Comparison of ENCODE assay signal across 13 mouse cellular contexts in the genomic region with DNA sequence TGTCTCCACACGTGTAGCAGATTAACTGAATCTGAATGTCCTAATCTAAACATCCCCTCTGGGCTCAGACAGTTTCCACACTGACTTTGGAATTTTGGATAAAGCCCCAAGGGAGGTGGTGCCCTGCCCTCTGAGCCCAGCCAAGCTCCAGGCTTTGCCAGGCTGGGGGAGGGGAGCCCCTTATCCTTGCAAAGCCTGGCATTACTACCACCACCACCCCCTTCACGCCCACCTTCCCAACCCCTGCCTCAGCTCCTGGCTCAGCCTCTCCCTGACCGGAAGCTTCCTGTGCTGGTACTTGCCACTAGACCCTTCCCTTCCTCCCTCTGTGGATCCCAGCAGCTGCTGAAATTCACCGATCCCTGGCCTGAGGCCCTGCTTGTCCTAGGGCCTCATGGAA. TPM values are rescaled to one million over a fixed set of nuclear protein-coding genes. Genes with fewer than 3 reads are reported as not detected.
DNase-seq lines count a peak whose midpoint lies in the region; ATAC-seq and TF ChIP-seq lines count a peak whose summit lies in the region.
"Had no signal": no experiment of that assay in that cellular context is flagged by ENCODE, and none has a peak within 500 bp of the region (broad histone marks: within the 10 kb centered on the region; RNA-seq: fewer than 3 reads in every experiment).

No protein-coding gene starts in this region.

- no peaks in the 10 kb centered on the region for H3K9me3 ChIP-seq in megakaryocyte, embryonic 14.5 days
- no peaks in the 10 kb centered on the region for H3K9me3 ChIP-seq in lung, embryonic 14.5 days (ENCODE audit: low read depth, low read length)
- no peaks in the 10 kb centered on the region for H3K9me3 ChIP-seq in stomach, postnatal 0 days (ENCODE audit: control insufficient read depth, low read length)
- H3K9me3 ChIP-seq in hindbrain, embryonic 16.5 days (ENCODE audit: control insufficient read depth, low read length) = no peaks in the 10 kb centered on the region
- H3K9me3 ChIP-seq in hindbrain, embryonic 11.5 days (ENCODE audit: control insufficient read depth, low read length) = no peaks in the 10 kb centered on the region
- H3K9me3 ChIP-seq: liver, embryonic 15.5 days had no signal

- no peak for ATAC-seq in megakaryocyte, adult 5-6 weeks (ENCODE audit: poor library complexity, severe bottlenecking)
- no peak for ATAC-seq in lung, embryonic 14.5 days (ENCODE audit: insufficient read depth)
- ATAC-seq in stomach, postnatal 0 days (ENCODE audit: low FRiP score, low TSS enrichment) = peak; percentile 10; the same call in 1 of the 2 replicates
- ATAC-seq in hindbrain, embryonic 16.5 days = no peak
- ATAC-seq in hindbrain, embryonic 11.5 days (ENCODE audit: low FRiP score) = no peak

- 35% methylated on average over 4 of the region's 4 CpGs for WGBS in lung, embryonic 14.5 days
- WGBS in stomach, postnatal 0 days = 32% methylated on average over 4 of the region's 4 CpGs
- 66% methylated on average over 4 of the region's 4 CpGs for WGBS in hindbrain, embryonic 16.5 days
- WGBS in hindbrain, embryonic 11.5 days = 55% methylated on average over 4 of the region's 4 CpGs

- no peak overlapping the region for H3K9ac ChIP-seq in lung, embryonic 14.5 days
- H3K9ac ChIP-seq in stomach, postnatal 0 days (ENCODE audit: low read length) = no peak overlapping the region
- no peak overlapping the region for H3K9ac ChIP-seq in hindbrain, embryonic 16.5 days (ENCODE audit: low read depth, low read length)
- no peak overlapping the region for H3K9ac ChIP-seq in hindbrain, embryonic 11.5 days (ENCODE audit: low read depth, low read length)
- H3K9ac ChIP-seq: liver, embryonic 15.5 days had no signal

- H3K27ac ChIP-seq in lung, embryonic 14.5 days (ENCODE audit: low read depth) = no peak overlapping the region
- H3K27ac ChIP-seq in stomach, postnatal 0 days (replicated peaks) = peak overlapping the region; percentile 97
- H3K27ac ChIP-seq in hindbrain, embryonic 16.5 days (ENCODE audit: low read depth, low read length) = no peak overlapping the region
- H3K27ac ChIP-seq in hindbrain, embryonic 11.5 days (ENCODE audit: low read depth, low read length) = no peak overlapping the region
- H3K27ac ChIP-seq: liver, embryonic 15.5 days had no signal

- H3K27me3 ChIP-seq in megakaryocyte, embryonic 14.5 days (replicated peaks) = no peaks in the 10 kb centered on the region
- H3K27me3 ChIP-seq in lung, embryonic 14.5 days (ENCODE audit: insufficient read depth, low read length) = no peaks in the 10 kb centered on the region
- H3K27me3 ChIP-seq in stomach, postnatal 0 days (ENCODE audit: control insufficient read depth, insufficient read depth, low read length) = no peaks in the 10 kb centered on the region
- no peaks in the 10 kb centered on the region for H3K27me3 ChIP-seq in hindbrain, embryonic 16.5 days (replicated peaks; ENCODE audit: control insufficient read depth, insufficient read depth, low read length)
- H3K27me3 ChIP-seq in hindbrain, embryonic 11.5 days (ENCODE audit: control insufficient read depth, insufficient read depth, low read length) = no peaks in the 10 kb centered on the region
- H3K27me3 ChIP-seq: CH12.LX had no signal

- no peak overlapping the region for H3K4me2 ChIP-seq in lung, embryonic 14.5 days
- 0 out of 2 replicates have a peak overlapping the region, but pooled peaks have one; percentile 25 for H3K4me2 ChIP-seq in stomach, postnatal 0 days (replicated peaks; ENCODE audit: low read depth)
- H3K4me2 ChIP-seq in hindbrain, embryonic 16.5 days (ENCODE audit: low read length) = no peak overlapping the region
- H3K4me2 ChIP-seq in hindbrain, embryonic 11.5 days (replicated peaks; ENCODE audit: low read depth, low read length) = no peak overlapping the region

- peaks cover 12% of the 10 kb centered on the region for H3K36me3 ChIP-seq in megakaryocyte, embryonic 14.5 days (replicated peaks; ENCODE audit: low read length)
- H3K36me3 ChIP-seq in lung, embryonic 14.5 days (ENCODE audit: insufficient read depth) = peaks cover 3% of the 10 kb centered on the region; the same call in 1 of the 2 replicates
- H3K36me3 ChIP-seq in stomach, postnatal 0 days (ENCODE audit: control insufficient read depth, insufficient read depth, low read length) = no peaks in the 10 kb centered on the region
- H3K36me3 ChIP-seq in hindbrain, embryonic 16.5 days (ENCODE audit: control insufficient read depth, insufficient read depth, low read length) = no peaks in the 10 kb centered on the region
- H3K36me3 ChIP-seq in hindbrain, embryonic 11.5 days (ENCODE audit: control insufficient read depth, insufficient read depth, low read length) = 0 out of 2 replicates have a peak, but pooled peaks cover 2% of the 10 kb centered on the region
- H3K36me3 ChIP-seq: liver, embryonic 15.5 days had no signal

- no peak for TF ChIP-seq CTCF in lung, embryonic 14.5 days (IDR thresholded peaks at IDR 0.05; ENCODE audit: low read depth)
- no peak; the same call in 1 of the 2 replicates for TF ChIP-seq CTCF in stomach, postnatal 0 days (IDR thresholded peaks at IDR 0.05; ENCODE audit: low read depth)

- TF ChIP-seq EP300 in stomach, postnatal 0 days (optimal IDR thresholded peaks at IDR 0.05) = no peak

- H3K4me1 ChIP-seq in megakaryocyte, embryonic 14.5 days = peaks cover 78% of the 10 kb centered on the region
- H3K4me1 ChIP-seq in lung, embryonic 14.5 days (ENCODE audit: insufficient read depth) = no peaks in the 10 kb centered on the region
- H3K4me1 ChIP-seq in stomach, postnatal 0 days (replicated peaks; ENCODE audit: control insufficient read depth, insufficient read depth) = peaks cover 3% of the 10 kb centered on the region
- H3K4me1 ChIP-seq in hindbrain, embryonic 16.5 days (ENCODE audit: control insufficient read depth, insufficient read depth, low read depth, low read length) = peaks cover 8% of the 10 kb centered on the region
- H3K4me1 ChIP-seq in hindbrain, embryonic 11.5 days (replicated peaks; ENCODE audit: control insufficient read depth, insufficient read depth, low read length) = no peaks in the 10 kb centered on the region

- peak overlapping the region; percentile 56 for H3K4me3 ChIP-seq in megakaryocyte, embryonic 14.5 days (replicated peaks)
- H3K4me3 ChIP-seq in lung, embryonic 14.5 days (ENCODE audit: low read depth, low read length) = no peak overlapping the region
- no peak overlapping the region for H3K4me3 ChIP-seq in stomach, postnatal 0 days (ENCODE audit: low read depth, low read length)
- no peak overlapping the region for H3K4me3 ChIP-seq in hindbrain, embryonic 16.5 days (ENCODE audit: low read length)
- no peak overlapping the region for H3K4me3 ChIP-seq in hindbrain, embryonic 11.5 days (ENCODE audit: low read depth, low read length)
- H3K4me3 ChIP-seq: erythroblast, embryonic 14.5 days; liver, embryonic 15.5 days had no signal

- DNase-seq in gastrocnemius, postnatal 10 days = peak; percentile 26
- no peak for DNase-seq in gastrocnemius, postnatal 25 days
- peak; percentile 25 for DNase-seq in lung, embryonic 14.5 days
- no peak for DNase-seq in stomach, postnatal 0 days (ENCODE audit: low spot score)
- DNase-seq in hindbrain, embryonic 11.5 days (ENCODE audit: low spot score) = no peak
- DNase-seq: cerebellum, adult 8-10 months; kidney, adult 11 months had no signal

RNA-seq across cellular contexts. Expression of gene Trafd1, which starts 1.7 kb away (rescaled TPM):
- total RNA-seq in gastrocnemius, postnatal 10 days (2021) = 10 to 100 TPM; 54.2 to 59.1 TPM
- 10 to 100 TPM; 29.2 to 33.2 TPM for total RNA-seq in gastrocnemius, postnatal 25 days (2021)
- 34.2 and 34.9 TPM in 2 replicates for polyA plus RNA-seq in megakaryocyte, embryonic 14.5 days (2012; ENCODE audit: insufficient read depth, low replicate concordance)
- 77.9 and 78.1 TPM in 2 replicates for total RNA-seq in megakaryocyte, adult 5-6 weeks (2015)
- 92.5 and 94.1 TPM in 2 replicates for total RNA-seq in megakaryocyte, adult 5-6 weeks (2017)
- 60.8 and 61.0 TPM in 2 replicates for polyA plus RNA-seq in lung, embryonic 14.5 days (2014; fragmentation: Nextera tagmentation; extraction: Ambion mirVana)
- 57.2 and 61.2 TPM in 2 replicates for polyA plus RNA-seq in stomach, postnatal 0 days (2015; fragmentation: Nextera tagmentation; extraction: Ambion mirVana)
- 112 and 124 TPM in 2 replicates for polyA plus RNA-seq in hindbrain, embryonic 16.5 days (2015; fragmentation: Nextera tagmentation; extraction: Ambion mirVana)
- 76.7 and 84.7 TPM in 2 replicates for polyA plus RNA-seq in hindbrain, embryonic 11.5 days (2014; fragmentation: Nextera tagmentation; extraction: Ambion mirVana)

RNA-seq across cellular contexts. Expression of gene Naa25, which starts 10.6 kb away (rescaled TPM):
- total RNA-seq in gastrocnemius, postnatal 10 days (2021) = 10 to 100 TPM; 22.2 to 23.7 TPM
- 10 to 100 TPM; 23.2 to 23.8 TPM for total RNA-seq in gastrocnemius, postnatal 25 days (2021)
- polyA plus RNA-seq in megakaryocyte, embryonic 14.5 days (2012; ENCODE audit: insufficient read depth, low replicate concordance) = 1.0 TPM in 1 of 2 replicates, not detected in the other
- total RNA-seq in megakaryocyte, adult 5-6 weeks (2015) = 13.3 and 17.9 TPM in 2 replicates
- total RNA-seq in megakaryocyte, adult 5-6 weeks (2017) = 25.6 and 32.2 TPM in 2 replicates
- polyA plus RNA-seq in lung, embryonic 14.5 days (2014; fragmentation: Nextera tagmentation; extraction: Ambion mirVana) = 42.8 and 43.5 TPM in 2 replicates
- polyA plus RNA-seq in stomach, postnatal 0 days (2015; fragmentation: Nextera tagmentation; extraction: Ambion mirVana) = 21.6 and 22.0 TPM in 2 replicates
- 58.5 and 59.4 TPM in 2 replicates for polyA plus RNA-seq in hindbrain, embryonic 16.5 days (2015; fragmentation: Nextera tagmentation; extraction: Ambion mirVana)
- 48.9 and 53.3 TPM in 2 replicates for polyA plus RNA-seq in hindbrain, embryonic 11.5 days (2014; fragmentation: Nextera tagmentation; extraction: Ambion mirVana)

Comparison
In these comparisons a context has a peak if more than half of its experiments do, and no peak if none do; other contexts are left out.
1. DNase-seq: peak in gastrocnemius, postnatal 10 days (single experiment) and lung, embryonic 14.5 days (single experiment); none in gastrocnemius, postnatal 25 days (single experiment), stomach, postnatal 0 days (single experiment) and hindbrain, embryonic 11.5 days (single experiment).
2. RNA of gene Naa25, which starts 10.6 kb away (polyA plus RNA-seq): 58.5 to 59.4 TPM in hindbrain, embryonic 16.5 days, 48.9 to 53.3 TPM in hindbrain, embryonic 11.5 days, 42.8 to 43.5 TPM in lung, embryonic 14.5 days and 21.6 to 22.0 TPM in stomach, postnatal 0 days; 1.0 TPM in megakaryocyte, embryonic 14.5 days; every median in the first group is over 10 times any median in the second.